Mouse (Mus musculus) CH12.LX (cell line): ENCODE results near the gene Abhd6. TPM values are rescaled to one million over a fixed set of nuclear protein-coding genes. Genes with fewer than 3 reads are reported as not detected.

Experiments used
- DNase-seq: peaks from one replicate; pipeline ENCODE4 v3.0.0-alpha.2; 2013; ENCODE audit errors: extremely low read depth
- H3K27ac ChIP-seq: 2 replicates; pipeline ENCODE4 v1.5.1; 2012; ENCODE audit warnings: low read depth, mild to moderate bottlenecking, control low read depth, moderate library complexity; ENCODE audit not compliant: insufficient read depth
- H3K27me3 ChIP-seq: replicated peaks from 2 replicates; pipeline ENCODE3; 2012; ENCODE audit warnings: inconsistent platforms
- H3K36me3 ChIP-seq, 2 experiments: replicated peaks in 1 of 2; 2 replicates each; pipeline versions ENCODE3 to v1.6.1; 2012; ENCODE audit warnings: inconsistent platforms in 1 of 2, low read length in 1 of 2, mild to moderate bottlenecking in 1 of 2, mixed read lengths in 1 of 2, moderate library complexity in 1 of 2; ENCODE audit not compliant: control insufficient read depth in 1 of 2, insufficient read depth in 1 of 2
- H3K4me1 ChIP-seq, 2 experiments: 2 replicates each; pipeline ENCODE4 v1.6.1; 2012; ENCODE audit warnings: inconsistent platforms in 1 of 2, moderate library complexity in 1 of 2; ENCODE audit not compliant: insufficient read depth in 2 of 2, control insufficient read depth in 1 of 2
- H3K4me2 ChIP-seq: 2 replicates; pipeline ENCODE4 v1.6.1; 2012; ENCODE audit warnings: low read depth, mild to moderate bottlenecking, control low read depth; ENCODE audit not compliant: poor library complexity, insufficient read depth, severe bottlenecking
- H3K4me3 ChIP-seq, 3 experiments: fragments of 150-350 bp in 1 of 3; sonication (generic) in 1 of 3; replicated peaks in 1 of 3; 2 replicates each; pipeline versions ENCODE3 to v1.5.1; 2011 to 2012; ENCODE audit warnings: low read depth in 2 of 3, low read length in 2 of 3, mild to moderate bottlenecking in 2 of 3, moderate library complexity in 2 of 3, control low read depth in 1 of 3, improper control_type of control experiment in 1 of 3, inconsistent platforms in 1 of 3, mixed read lengths in 1 of 3; ENCODE audit not compliant: poor library complexity in 1 of 3
- H3K79me2 ChIP-seq: replicated peaks from 2 replicates; pipeline ENCODE4 v1.6.1; 2012; ENCODE audit warnings: mild to moderate bottlenecking, moderate library complexity; ENCODE audit not compliant: control insufficient read depth, poor library complexity, insufficient read depth, severe bottlenecking; ENCODE audit errors: extremely low read depth
- H3K9ac ChIP-seq: 2 replicates; pipeline ENCODE4 v1.6.1; 2012; ENCODE audit warnings: low read depth, mild to moderate bottlenecking, control low read depth, moderate library complexity; ENCODE audit not compliant: insufficient read depth
- H3K9me3 ChIP-seq: replicated peaks from 2 replicates; pipeline ENCODE3; 2012; ENCODE audit warnings: low read length, inconsistent platforms, mixed read lengths
- BHLHE40 ChIP-seq: IDR thresholded peaks from 2 replicates; pipeline ENCODE4 v1.6.1; 2011; ENCODE audit warnings: mild to moderate bottlenecking, low read depth, low read length, improper control_type of control experiment
- CHD1 ChIP-seq: IDR thresholded peaks from 2 replicates; pipeline ENCODE4 v1.6.1; 2012; ENCODE audit warnings: low read depth, low read length, improper control_type of control experiment, inconsistent platforms
- CHD2 ChIP-seq: IDR thresholded peaks from 2 replicates; pipeline ENCODE4 v1.6.1; 2011; ENCODE audit warnings: low read length, improper control_type of control experiment
- CTCF ChIP-seq, 2 experiments: IDR thresholded peaks in 1 of 2; conservative IDR thresholded peaks in 1 of 2; 2 replicates each; pipeline ENCODE4 v1.5.1; 2011 to 2012; ENCODE audit warnings: low read depth in 2 of 2, low read length in 2 of 2, improper control_type of control experiment in 1 of 2, inconsistent platforms in 1 of 2, mild to moderate bottlenecking in 1 of 2, moderate library complexity in 1 of 2
- E2F4 ChIP-seq: IDR thresholded peaks from 2 replicates; pipeline ENCODE4 v1.6.1; 2011; ENCODE audit warnings: low read depth, low read length, improper control_type of control experiment; ENCODE audit not compliant: insufficient replicate concordance
- EP300 ChIP-seq: IDR thresholded peaks from 2 replicates; pipeline ENCODE4 v1.6.1; 2011; ENCODE audit warnings: low read length, improper control_type of control experiment
- GABPA ChIP-seq: IDR thresholded peaks from 2 replicates; pipeline ENCODE4 v1.6.1; 2012; ENCODE audit warnings: low read depth, low read length, improper control_type of control experiment, inconsistent platforms; ENCODE audit not compliant: insufficient replicate concordance
- IRF4 ChIP-seq: IDR thresholded peaks from 2 replicates; pipeline ENCODE4 v1.6.1; 2014; ENCODE audit warnings: low read depth, mild to moderate bottlenecking, inconsistent platforms, low read length, improper control_type of control experiment
- JUN ChIP-seq: IDR thresholded peaks from 2 replicates; pipeline ENCODE4 v1.6.1; 2011; ENCODE audit warnings: low read depth, mild to moderate bottlenecking, low read length, improper control_type of control experiment, moderate library complexity; ENCODE audit not compliant: insufficient read depth
- JUND ChIP-seq: conservative IDR thresholded peaks from 2 replicates; pipeline ENCODE4 v1.6.1; 2011; ENCODE audit warnings: low read depth, low read length, improper control_type of control experiment
- KAT2A ChIP-seq: IDR thresholded peaks from 2 replicates; pipeline ENCODE4 v1.6.1; 2012; ENCODE audit warnings: low read length, improper control_type of control experiment, inconsistent platforms; ENCODE audit not compliant: insufficient replicate concordance
- MAX ChIP-seq: IDR thresholded peaks from 2 replicates; pipeline ENCODE4 v1.6.1; 2011; ENCODE audit warnings: low read length, improper control_type of control experiment
- MAZ ChIP-seq: IDR thresholded peaks from 2 replicates; pipeline ENCODE4 v1.6.1; 2012; ENCODE audit warnings: low read depth, mild to moderate bottlenecking, inconsistent platforms, low read length, improper control_type of control experiment, moderate library complexity
- MXI1 ChIP-seq: IDR thresholded peaks from 2 replicates; pipeline ENCODE4 v1.6.1; 2011; ENCODE audit warnings: mild to moderate bottlenecking, low read depth, low read length, improper control_type of control experiment
- MYC ChIP-seq: IDR thresholded peaks from 2 replicates; pipeline ENCODE4 v1.6.1; 2011; ENCODE audit warnings: low read depth, mild to moderate bottlenecking, improper control_type of control experiment, low read length
- NELFE ChIP-seq: IDR thresholded peaks from 2 replicates; pipeline ENCODE4 v1.6.1; 2011; ENCODE audit warnings: low read depth, low read length, improper control_type of control experiment
- NRF1 ChIP-seq: IDR thresholded peaks from 2 replicates; pipeline ENCODE4 v1.6.1; 2014; ENCODE audit warnings: low read depth, mild to moderate bottlenecking, inconsistent platforms, low read length, improper control_type of control experiment, moderate library complexity
- PAX5 ChIP-seq: IDR thresholded peaks from 2 replicates; pipeline ENCODE4 v1.6.1; 2012; ENCODE audit warnings: low read length, inconsistent platforms, mixed read lengths
- POLR2A ChIP-seq: IDR thresholded peaks from 2 replicates; pipeline ENCODE4 v1.6.1; 2011; ENCODE audit warnings: low read depth, mild to moderate bottlenecking, improper control_type of control experiment, low read length
- POLR2AphosphoS2 ChIP-seq: IDR thresholded peaks from 2 replicates; pipeline ENCODE4 v1.6.1; 2011; ENCODE audit warnings: low read depth, low read length, improper control_type of control experiment
- RAD21 ChIP-seq: IDR thresholded peaks from 2 replicates; pipeline ENCODE4 v1.6.1; 2011; ENCODE audit warnings: low read depth, mild to moderate bottlenecking, low read length, improper control_type of control experiment, moderate library complexity
- RCOR1 ChIP-seq: conservative IDR thresholded peaks from 2 replicates; pipeline ENCODE4 v1.6.1; 2012; ENCODE audit warnings: low read depth, mild to moderate bottlenecking, inconsistent platforms, low read length, improper control_type of control experiment
- SIN3A ChIP-seq: IDR thresholded peaks from 2 replicates; pipeline ENCODE4 v1.6.1; 2012; ENCODE audit warnings: low read length, improper control_type of control experiment, inconsistent platforms
- SMC3 ChIP-seq: IDR thresholded peaks from 2 replicates; pipeline ENCODE4 v1.6.1; 2011; ENCODE audit warnings: low read depth, low read length, improper control_type of control experiment
- TBP ChIP-seq: conservative IDR thresholded peaks from 2 replicates; pipeline ENCODE4 v1.6.1; 2011; ENCODE audit warnings: low read depth, low read length, improper control_type of control experiment
- UBTF ChIP-seq: IDR thresholded peaks from 2 replicates; pipeline ENCODE4 v1.6.1; 2012; ENCODE audit warnings: low read depth, mild to moderate bottlenecking, inconsistent platforms, low read length, improper control_type of control experiment, moderate library complexity
- ZC3H11A ChIP-seq: IDR thresholded peaks from 2 replicates; pipeline ENCODE4 v1.6.1; 2012; ENCODE audit warnings: low read depth, mild to moderate bottlenecking, inconsistent platforms, low read length, improper control_type of control experiment
- ZKSCAN1 ChIP-seq: IDR thresholded peaks from 2 replicates; pipeline ENCODE4 v1.6.1; 2012; ENCODE audit warnings: low read depth, inconsistent platforms, low read length, improper control_type of control experiment, borderline replicate concordance
- ZNF384 ChIP-seq: IDR thresholded peaks from 2 replicates; pipeline ENCODE4 v1.6.1; 2012; ENCODE audit warnings: low read depth, low read length, improper control_type of control experiment, inconsistent platforms
- dilution Hi-C: fragments of 300-500 bp; cut with MboI; formaldehyde crosslinking; loops from 2 replicates; pipeline ENCODE4 v1.14.3; 2020; ENCODE audit warnings: low sequenced_read_pairs; ENCODE audit not compliant: extremely low pct_unique_long_range_greater_than_20kb, extremely low pct_ligation_motif_present
- in situ Hi-C: fragments of 300-500 bp; cut with MboI; formaldehyde crosslinking; loops from 3 replicates; pipeline ENCODE4 v1.14.3; 2019; ENCODE audit warnings: low sequenced_read_pairs, low pct_ligation_motif_present, low pct_unique_long_range_greater_than_20kb, mixed read lengths
- polyA plus RNA-seq: library from polyadenylated mRNA; unstranded; fragments of >175 nt; gene quantifications from 2 replicates; pipeline ENCODE4 v1.2.1, GENCODE M21; 2012; ENCODE audit warnings: low read depth; ENCODE audit not compliant: insufficient read length
- total RNA-seq, 2 experiments: library from RNA; depleted of rRNA; stranded (reverse); fragments of 300-350 nt in 1 of 2; fragments of >200 nt in 1 of 2; gene quantifications; 2 replicates each; pipeline ENCODE4 v1.2.3; 2012 to 2014

Abhd6 gene
- total and polyA plus RNA-seq, 3 experiments, result 31.9 to 55.9 (median 36.0) TPM

- Histone ChIP-seq H3K79me2 (no peaks in the 10 kb centered on the region), H3K4me3 (no peak overlapping the region), H3K4me1 (peaks cover 12 to 43% of the 10 kb centered on the region in 2 experiments), H3K36me3 (peaks cover 10 to 26% of the 10 kb centered on the region in 2 experiments), H3K27ac (no peak overlapping the region), H3K9ac (no peak overlapping the region), H3K4me2 (no peak overlapping the region), H3K9me3 (no peaks in the 10 kb centered on the region), H3K27me3 (no peaks in the 10 kb centered on the region)
- dilution Hi-C loops, result no loop called here
- DNase-seq, result no peak
- TF ChIP-seq SIN3A (no peak), JUND (no peak), UBTF (no peak), SMC3 (no peak), MXI1 (no peak), NRF1 (no peak), TBP (no peak), MAX (no peak), KAT2A (no peak), POLR2A (no peak), IRF4 (no peak), GABPA (no peak), BHLHE40 (no peak), CHD1 (no peak), RAD21 (no peak), MYC (no peak), CTCF (conservative IDR thresholded peaks at IDR 0.05 in 1 of 2, IDR thresholded peaks at IDR 0.05 in 1 of 2; ENCODE audit: low read depth in 2 of 2, low read length in 2 of 2) (no peak), E2F4 (no peak), EP300 (no peak; the same call in 1 of the 2 replicates), CHD2 (no peak)
- TF ChIP-seq, all 38 proteins: peak for 0
- in situ Hi-C loops, result loop anchor here (5.0 to 10.0 kb wide), 4 partner anchors 40 to 372 kb away; partner anchors contain the start of genes Abhd6 and Flnb
Measured at GRCm38 (mm10) chr14:7962626-7963025, 40.1 kb upstream of the Abhd6 start.

GRCm38 (mm10) chr14:7963160-7963559, 39.5 kb upstream of the Abhd6 start:
- Histone ChIP-seq H3K4me1 (peaks cover 12 to 41% of the 10 kb centered on the region in 2 experiments), H3K79me2 (no peaks in the 10 kb centered on the region), H3K9ac (no peak overlapping the region), H3K9me3 (no peaks in the 10 kb centered on the region), H3K27ac (no peak overlapping the region), H3K4me2 (no peak overlapping the region), H3K4me3 (no peak overlapping the region), H3K27me3 (no peaks in the 10 kb centered on the region), H3K36me3 (peaks cover 10 to 31% of the 10 kb centered on the region in 2 experiments)
- dilution Hi-C loops (no loop called here), in situ Hi-C loops (loop anchor here (5.0 to 10.0 kb wide), 4 partner anchors 39 to 372 kb away; partner anchors contain the start of genes Abhd6 and Flnb)
- TF ChIP-seq RCOR1 (no peak), EP300 (no peak), ZC3H11A (no peak), KAT2A (no peak), POLR2AphosphoS2 (no peak), ZNF384 (no peak), BHLHE40 (no peak), NELFE (no peak), JUN (no peak), PAX5 (no peak), UBTF (no peak), MAZ (no peak), TBP (no peak), E2F4 (no peak), ZKSCAN1 (no peak), MAX (no peak), CTCF (conservative IDR thresholded peaks at IDR 0.05 in 1 of 2, IDR thresholded peaks at IDR 0.05 in 1 of 2; ENCODE audit: low read depth in 2 of 2, low read length in 2 of 2) (no peak)
- DNase-seq, result no peak
